Mouse (Mus musculus) heart, postnatal 14 days (tissue): ENCODE data around the gene Hmgb1. TPM values are rescaled to one million over a fixed set of nuclear protein-coding genes. Genes with fewer than 3 reads are reported as not detected.

Experiments used
- DNase-seq, 2 experiments: peaks; one replicate each; pipeline ENCODE4 v3.0.0; 2021 to 2022
- intact Hi-C: fragments of 180-260 bp; cut with DNase I; formaldehyde crosslinking; loops from one replicate; pipeline ENCODE4 v1.15.1; 2025
- total RNA-seq, 2 experiments: library from RNA; stranded (reverse); gene quantifications; 2 replicates each; pipeline ENCODE4 v1.2.3; 2021

The Hmgb1 gene
- total RNA-seq, 2 experiments from 2014 or later = 119 to 130 TPM

GRCm38 (mm10) chr5:149114034-149114433, 70.3 kb downstream of the Hmgb1 start:
- intact Hi-C loops = no loop called here

GRCm38 (mm10) chr5:149113439-149113838, 70.8 kb downstream of the Hmgb1 start:
- intact Hi-C loops = no loop called here
- no peak for DNase-seq

More at GRCm38 (mm10) chr5:149114034-149114433, 70.3 kb downstream of the Hmgb1 start:
- no peak for DNase-seq

GRCm38 (mm10) chr5:149112559-149112958, 71.7 kb downstream of the Hmgb1 start:
- no peak for DNase-seq
- intact Hi-C loops = no loop called here

- no peak for DNase-seq
- intact Hi-C loops = no loop called here
These were observed 75.1 kb downstream of the Hmgb1 start for GRCm38 (mm10) chr5:149109220-149109619.

GRCm38 (mm10) chr5:149108178-149108577, 76.1 kb downstream of the Hmgb1 start:
- intact Hi-C loops = no loop called here

GRCm38 (mm10) chr5:149107566-149107965, 76.7 kb downstream of the Hmgb1 start:
- DNase-seq = no peak
- intact Hi-C loops = no loop called here

More at GRCm38 (mm10) chr5:149108178-149108577, 76.1 kb downstream of the Hmgb1 start:
- DNase-seq = no peak

GRCm38 (mm10) chr5:149104096-149104725, 80.1 kb downstream of the Hmgb1 start:
- intact Hi-C loops = no loop called here

GRCm38 (mm10) chr5:149101869-149102268, 82.4 kb downstream of the Hmgb1 start:
- intact Hi-C loops = no loop called here
- no peak for DNase-seq

More at GRCm38 (mm10) chr5:149104096-149104725, 80.1 kb downstream of the Hmgb1 start:
- no peak for DNase-seq

GRCm38 (mm10) chr5:149100091-149100490, 84.2 kb downstream of the Hmgb1 start:
- no peak for DNase-seq

GRCm38 (mm10) chr5:149099009-149099408, 85.3 kb downstream of the Hmgb1 start:
- DNase-seq = no peak
- intact Hi-C loops = no loop called here

More at GRCm38 (mm10) chr5:149100091-149100490, 84.2 kb downstream of the Hmgb1 start:
- intact Hi-C loops = no loop called here

GRCm38 (mm10) chr5:149097841-149098240, 86.4 kb downstream of the Hmgb1 start:
- no peak for DNase-seq
- intact Hi-C loops = no loop called here

GRCm38 (mm10) chr5:149096284-149096683, 88.0 kb downstream of the Hmgb1 start:
- intact Hi-C loops = no loop called here
- no peak for DNase-seq

GRCm38 (mm10) chr5:149092926-149093325, 91.4 kb downstream of the Hmgb1 start:
- DNase-seq = no peak
- intact Hi-C loops = no loop called here

- no peak for DNase-seq
These were observed 91.8 kb downstream of the Hmgb1 start for GRCm38 (mm10) chr5:149092526-149092925.

GRCm38 (mm10) chr5:149091256-149091655, 93.0 kb downstream of the Hmgb1 start:
- intact Hi-C loops = no loop called here
- DNase-seq = no peak

More at GRCm38 (mm10) chr5:149092526-149092925, 91.8 kb downstream of the Hmgb1 start:
- intact Hi-C loops = no loop called here

GRCm38 (mm10) chr5:149089860-149090259, 94.4 kb downstream of the Hmgb1 start:
- intact Hi-C loops = no loop called here

GRCm38 (mm10) chr5:149089456-149089855, 94.8 kb downstream of the Hmgb1 start:
- no peak for DNase-seq
- intact Hi-C loops = no loop called here

More at GRCm38 (mm10) chr5:149089860-149090259, 94.4 kb downstream of the Hmgb1 start:
- no peak for DNase-seq

GRCm38 (mm10) chr5:149088891-149089290, 95.4 kb downstream of the Hmgb1 start:
- intact Hi-C loops = no loop called here
- DNase-seq = no peak

- intact Hi-C loops = no loop called here
- no peak for DNase-seq
These were observed 96.1 kb downstream of the Hmgb1 start for GRCm38 (mm10) chr5:149088149-149088548.

- intact Hi-C loops = no loop called here
- DNase-seq = no peak
These were observed 97.7 kb downstream of the Hmgb1 start for GRCm38 (mm10) chr5:149086382-149087244.

- intact Hi-C loops = no loop called here
- DNase-seq = no peak
These were observed 103.8 kb downstream of the Hmgb1 start for GRCm38 (mm10) chr5:149080466-149080865.
